Mouse (Mus musculus) midbrain, postnatal 0 days (tissue): Measurements from ENCODE around the gene Otop2. TPM values are rescaled to one million over a fixed set of nuclear protein-coding genes. Genes with fewer than 3 reads are reported as not detected.

ENCODE experiments used
- ATAC-seq: fragments of 200-750 bp; cut with Nextera tagmentation; 2 replicates; pipeline ENCODE4 v1.8.0; 2017; ENCODE audit warnings: moderate number of reproducible peaks, mild to moderate bottlenecking, moderate TSS enrichment, moderate library complexity; ENCODE audit not compliant: low FRiP score
- DNase-seq: peaks from one replicate; pipeline ENCODE4 v3.0.0-alpha.2; 2015; ENCODE audit warnings: low spot score
- H3K27ac ChIP-seq: fragments of 300-500 bp; sonication (generic); 2 replicates; pipeline ENCODE4 v1.5.1; 2014; ENCODE audit warnings: low read depth, mild to moderate bottlenecking, low read length, mixed read lengths
- H3K27me3 ChIP-seq: fragments of 300-500 bp; sonication (generic); 2 replicates; pipeline ENCODE4 v1.6.1; 2014; ENCODE audit warnings: low read length, control low read depth, mixed read lengths; ENCODE audit not compliant: insufficient read depth
- H3K36me3 ChIP-seq: fragments of 300-500 bp; sonication (generic); 2 replicates; pipeline ENCODE4 v1.6.1; 2014; ENCODE audit warnings: low read length, control low read depth, mixed read lengths; ENCODE audit not compliant: insufficient read depth
- H3K4me1 ChIP-seq: fragments of 300-500 bp; sonication (generic); 2 replicates; pipeline ENCODE4 v1.6.1; 2014; ENCODE audit warnings: mild to moderate bottlenecking, control low read depth, antibody characterized with exemption, low read length, mixed read lengths; ENCODE audit not compliant: insufficient read depth
- H3K4me2 ChIP-seq: fragments of 300-500 bp; sonication (generic); 2 replicates; pipeline ENCODE4 v1.6.1; 2014; ENCODE audit warnings: low read depth, mild to moderate bottlenecking, low read length, mixed read lengths; ENCODE audit not compliant: poor library complexity, severe bottlenecking
- H3K4me3 ChIP-seq: fragments of 300-500 bp; sonication (generic); 2 replicates; pipeline ENCODE4 v1.5.1; 2014; ENCODE audit warnings: low read depth, mild to moderate bottlenecking, low read length, moderate library complexity
- H3K9ac ChIP-seq: fragments of 300-500 bp; sonication (generic); replicated peaks from 2 replicates; pipeline ENCODE4 v1.6.1; 2014; ENCODE audit warnings: mild to moderate bottlenecking, low read length, moderate library complexity, mixed read lengths; ENCODE audit not compliant: poor library complexity, severe bottlenecking
- H3K9me3 ChIP-seq: fragments of 300-500 bp; sonication (generic); 2 replicates; pipeline ENCODE4 v1.6.1; 2016; ENCODE audit warnings: low read length, control low read depth
- CTCF ChIP-seq: IDR thresholded peaks from 2 replicates; pipeline ENCODE4 v1.5.1; 2016; ENCODE audit warnings: antibody characterized with exemption, mild to moderate bottlenecking
- WGBS: fragments of 180-500 bp; shearing (Covaris S2); extraction: QIAGEN DNeasy Blood & Tissue Kit; methylation state at CpG from one replicate; pipeline ENCODE4 v1.1.7; 2014; 5-methylcytosine and 5-hydroxymethylcytosine counted together
- polyA plus RNA-seq: library from polyadenylated mRNA; unstranded; fragments of >200 nt; fragmentation: Nextera tagmentation; extraction: Ambion mirVana; gene quantifications from 2 replicates; pipeline ENCODE4 v1.2.1, GENCODE M21; 2015
- total RNA-seq: library from RNA; depleted of rRNA; stranded (reverse); fragments of >200 nt; gene quantifications from 2 replicates; pipeline ENCODE4 v1.2.3, GENCODE M21; 2014

The Otop2 gene
- total and polyA plus RNA-seq, 2 experiments from 2014 or later: 0.05 to 0.15 TPM

- DNase-seq: no peak
- no peak for ATAC-seq
- peak overlapping the region; percentile 61 for H3K4me3 ChIP-seq
- H3K27ac ChIP-seq: peak overlapping the region; percentile 85
- no peaks in the 10 kb centered on the region for H3K27me3 ChIP-seq
- peak overlapping the region; percentile 81 for H3K4me2 ChIP-seq
- WGBS: 19% methylated on average over 7 of the region's 7 CpGs
- no peaks in the 10 kb centered on the region for H3K9me3 ChIP-seq
- no peaks in the 10 kb centered on the region for H3K36me3 ChIP-seq
- peak overlapping the region; percentile 60; the same call in 1 of the 2 replicates for H3K9ac ChIP-seq
- TF ChIP-seq CTCF: no peak
- H3K4me1 ChIP-seq: peaks cover 21% of the 10 kb centered on the region
Measured at GRCm38 (mm10) chr11:115277604-115277975, 29.4 kb upstream of the Otop2 start.

DNA sequence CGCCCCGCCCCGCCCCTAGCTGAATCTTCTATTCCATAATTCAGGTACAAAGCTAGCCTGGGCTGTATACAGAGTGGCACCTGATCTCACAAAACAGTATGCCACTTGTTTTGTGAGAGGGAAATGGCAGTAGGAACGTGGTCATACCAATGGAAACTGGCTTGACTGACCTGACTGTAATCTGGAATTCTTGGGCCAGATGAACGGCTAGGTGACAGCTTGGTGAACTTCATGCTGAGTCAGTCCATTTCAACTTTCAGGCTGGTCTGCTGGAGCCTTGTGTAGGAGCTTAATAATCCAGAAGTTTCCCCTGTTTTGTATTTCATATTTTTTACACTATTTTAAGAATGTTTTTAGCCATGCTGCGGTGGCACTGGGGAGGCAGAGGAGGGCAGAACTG lies 28.8 kb upstream of the Otop2 start:
- WGBS: 79% methylated on average over 6 of the region's 6 CpGs
- ATAC-seq (no peak), DNase-seq (no peak)
- Histone ChIP-seq H3K4me1 (peaks cover 21% of the 10 kb centered on the region), H3K27me3 (no peaks in the 10 kb centered on the region), H3K4me3 (no peak overlapping the region), H3K27ac (no peak overlapping the region), H3K4me2 (no peak overlapping the region; the same call in 1 of the 2 replicates), H3K9me3 (no peaks in the 10 kb centered on the region), H3K9ac (no peak overlapping the region), H3K36me3 (no peaks in the 10 kb centered on the region)
- TF ChIP-seq CTCF: no peak

DNA sequence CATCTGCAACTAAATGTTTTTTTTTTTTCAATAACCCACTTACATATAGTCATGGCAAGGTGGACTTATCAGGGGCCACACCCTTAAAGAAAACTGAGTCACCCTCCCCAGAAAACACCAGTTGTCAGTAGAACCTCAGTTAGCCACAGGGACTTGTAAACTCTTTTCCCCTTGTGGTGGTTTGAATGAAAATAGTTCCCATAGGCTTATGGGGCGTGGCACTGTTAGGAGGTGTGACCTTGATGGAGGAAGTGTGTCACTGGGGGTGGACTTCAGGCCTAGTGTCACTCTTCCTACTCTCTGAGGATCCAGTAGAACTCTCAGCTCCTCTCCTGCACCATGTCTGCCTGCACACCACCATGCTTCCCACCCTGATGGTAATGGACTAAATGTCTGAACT lies 27.2 kb upstream of the Otop2 start:
- Histone ChIP-seq H3K4me2 (no peak overlapping the region), H3K4me1 (peaks cover 18% of the 10 kb centered on the region), H3K27ac (no peak overlapping the region), H3K27me3 (no peaks in the 10 kb centered on the region), H3K9ac (no peak overlapping the region), H3K9me3 (no peaks in the 10 kb centered on the region), H3K36me3 (no peaks in the 10 kb centered on the region), H3K4me3 (no peak overlapping the region)
- WGBS: 79% methylated on average over 1 of the region's 1 CpGs
- DNase-seq: no peak
- TF ChIP-seq CTCF: no peak
- ATAC-seq: no peak

- H3K4me1 ChIP-seq: peaks cover 5% of the 10 kb centered on the region; the same call in 1 of the 2 replicates
- H3K4me2 ChIP-seq: no peak overlapping the region
- H3K36me3 ChIP-seq: no peaks in the 10 kb centered on the region
- no peaks in the 10 kb centered on the region for H3K9me3 ChIP-seq
- no peak overlapping the region for H3K9ac ChIP-seq
- DNase-seq: peak; percentile 61
- H3K27me3 ChIP-seq: no peaks in the 10 kb centered on the region
- peak overlapping the region; percentile 55; the same call in 1 of the 2 replicates for H3K27ac ChIP-seq
- H3K4me3 ChIP-seq: no peak overlapping the region
- WGBS: 69% methylated on average over 8 of the region's 8 CpGs
- TF ChIP-seq CTCF: no peak
- ATAC-seq: peak; percentile 35; the same call in 1 of the 2 replicates
Measured at GRCm38 (mm10) chr11:115282295-115282694, 24.7 kb upstream of the Otop2 start.

GRCm38 (mm10) chr11:115282723-115283485 lies 24.1 kb upstream of the Otop2 start:
- 81% methylated on average over 8 of the region's 8 CpGs for WGBS
- no peak for TF ChIP-seq CTCF
- peak overlapping the region; percentile 55; the same call in 1 of the 2 replicates for H3K27ac ChIP-seq
- no peak overlapping the region for H3K4me3 ChIP-seq
- H3K4me1 ChIP-seq: peaks cover 2% of the 10 kb centered on the region; the same call in 1 of the 2 replicates
- no peak overlapping the region for H3K4me2 ChIP-seq
- ATAC-seq (peak; percentile 55; the same call in 1 of the 2 replicates), DNase-seq (peak; percentile 70)
- H3K9ac ChIP-seq: no peak overlapping the region
- H3K36me3 ChIP-seq: no peaks in the 10 kb centered on the region
- H3K9me3 ChIP-seq: no peaks in the 10 kb centered on the region
- H3K27me3 ChIP-seq: no peaks in the 10 kb centered on the region

GRCm38 (mm10) chr11:115283486-115283765 lies 23.5 kb upstream of the Otop2 start:
- no peak overlapping the region for H3K27ac ChIP-seq
- H3K4me2 ChIP-seq: no peak overlapping the region
- no peak overlapping the region for H3K9ac ChIP-seq
- H3K4me3 ChIP-seq: no peak overlapping the region
- H3K4me1 ChIP-seq: no peaks in the 10 kb centered on the region
- ATAC-seq (no peak), DNase-seq (no peak)
- H3K27me3 ChIP-seq: no peaks in the 10 kb centered on the region
- no peaks in the 10 kb centered on the region for H3K9me3 ChIP-seq
- TF ChIP-seq CTCF: no peak
- H3K36me3 ChIP-seq: no peaks in the 10 kb centered on the region
- 78% methylated on average over 9 of the region's 9 CpGs for WGBS
